Mouse (Mus musculus): ENCODE results near the gene Rhbdf2.
"Not testable (repeated sequence)": the region's sequence is repeated elsewhere in the genome, so short reads cannot be mapped to it uniquely, and the experiment has no call there.

The Rhbdf2 gene

GRCm38 (mm10) chr11:116618666-116619065 lies 8.2 kb downstream of the Rhbdf2 start:
- no peak for DNase-seq (ENCODE audit: low read depth, low spot score)

- no peak for DNase-seq (ENCODE audit: low read depth, low spot score)
Measured at GRCm38 (mm10) chr11:116617641-116618040, 9.2 kb downstream of the Rhbdf2 start.

- no peak for DNase-seq (ENCODE audit: low read depth, low spot score)
Measured at GRCm38 (mm10) chr11:116616438-116617118, 10.2 kb downstream of the Rhbdf2 start.

GRCm38 (mm10) chr11:116615735-116616437 lies 10.9 kb downstream of the Rhbdf2 start:
- no peak for DNase-seq (ENCODE audit: low read depth, low spot score)

- no peak for DNase-seq (ENCODE audit: low read depth, low spot score)
Measured at GRCm38 (mm10) chr11:116613234-116613633, 13.6 kb downstream of the Rhbdf2 start.

- DNase-seq (ENCODE audit: low read depth, low spot score), result no peak
Measured at GRCm38 (mm10) chr11:116612554-116612953, 14.3 kb downstream of the Rhbdf2 start.

GRCm38 (mm10) chr11:116611883-116612282 lies 14.9 kb downstream of the Rhbdf2 start:
- DNase-seq (ENCODE audit: low read depth, low spot score), result no peak

GRCm38 (mm10) chr11:116611168-116611567 lies 15.7 kb downstream of the Rhbdf2 start:
- DNase-seq (ENCODE audit: low read depth, low spot score), result not testable (repeated sequence)

- no peak for DNase-seq (ENCODE audit: low read depth, low spot score)
Measured at GRCm38 (mm10) chr11:116609965-116610630, 16.7 kb downstream of the Rhbdf2 start.

- DNase-seq (ENCODE audit: low read depth, low spot score), result no peak
Measured at GRCm38 (mm10) chr11:116607717-116608116, 19.1 kb downstream of the Rhbdf2 start.

- no peak for DNase-seq (ENCODE audit: low read depth, low spot score)
Measured at GRCm38 (mm10) chr11:116604097-116604496, 22.7 kb downstream of the Rhbdf2 start.

GRCm38 (mm10) chr11:116603339-116603738 lies 23.5 kb downstream of the Rhbdf2 start:
- no peak for DNase-seq (ENCODE audit: low read depth, low spot score)

- no peak for DNase-seq (ENCODE audit: low read depth, low spot score)
Measured at GRCm38 (mm10) chr11:116602043-116602442, 24.8 kb downstream of the Rhbdf2 start.

- no peak for DNase-seq (ENCODE audit: low read depth, low spot score)
Measured at GRCm38 (mm10) chr11:116601166-116601565, 25.7 kb downstream of the Rhbdf2 start.

- no peak for DNase-seq (ENCODE audit: low read depth, low spot score)
Measured at GRCm38 (mm10) chr11:116599230-116599629, 27.6 kb downstream of the Rhbdf2 start.

GRCm38 (mm10) chr11:116598193-116598592 lies 28.6 kb downstream of the Rhbdf2 start:
- no peak for DNase-seq (ENCODE audit: low read depth, low spot score)

- DNase-seq (ENCODE audit: low read depth, low spot score), result no peak
Measured at GRCm38 (mm10) chr11:116596766-116597165, 30.1 kb downstream of the Rhbdf2 start.

GRCm38 (mm10) chr11:116593345-116593744 lies 33.5 kb downstream of the Rhbdf2 start:
- no peak for DNase-seq (ENCODE audit: low read depth, low spot score)

GRCm38 (mm10) chr11:116592428-116592827 lies 34.4 kb downstream of the Rhbdf2 start:
- peak; percentile 93 for DNase-seq (ENCODE audit: low read depth, low spot score)

- no peak for DNase-seq (ENCODE audit: low read depth, low spot score)
Measured at GRCm38 (mm10) chr11:116591621-116592020, 35.2 kb downstream of the Rhbdf2 start.

GRCm38 (mm10) chr11:116589574-116589973 lies 37.2 kb downstream of the Rhbdf2 start:
- no peak for DNase-seq (ENCODE audit: low read depth, low spot score)

- DNase-seq (ENCODE audit: low read depth, low spot score), result no peak
Measured at GRCm38 (mm10) chr11:116589020-116589531, 37.7 kb downstream of the Rhbdf2 start.
